Mouse (Mus musculus) liver, embryonic 13.5 days (tissue): ENCODE results near the gene Apoe. TPM values are rescaled to one million over a fixed set of nuclear protein-coding genes. Genes with fewer than 3 reads are reported as not detected.

ENCODE experiments used
- ATAC-seq: fragments of 200-750 bp; cut with Nextera tagmentation; 2 replicates; pipeline ENCODE4 v1.8.0; 2017; ENCODE audit warnings: low read depth, mild to moderate bottlenecking, moderate number of reproducible peaks, moderate library complexity
- DNase-seq: peaks from one replicate; pipeline ENCODE4 v3.0.0; 2022
- H3K27ac ChIP-seq: fragments of 300-500 bp; sonication (generic); 2 replicates; pipeline ENCODE4 v1.5.1; 2015; ENCODE audit warnings: moderate library complexity, mild to moderate bottlenecking, inconsistent platforms
- H3K27me3 ChIP-seq: fragments of 300-500 bp; sonication (generic); 2 replicates; pipeline ENCODE4 v1.6.1; 2015; ENCODE audit warnings: mild to moderate bottlenecking, inconsistent platforms
- H3K36me3 ChIP-seq: fragments of 300-500 bp; sonication (generic); 2 replicates; pipeline ENCODE4 v1.6.1; 2015; ENCODE audit warnings: mild to moderate bottlenecking, inconsistent platforms
- H3K4me1 ChIP-seq: fragments of 300-500 bp; sonication (generic); replicated peaks from 2 replicates; pipeline ENCODE4 v1.6.1; 2015; ENCODE audit warnings: inconsistent platforms
- H3K4me2 ChIP-seq: fragments of 300-500 bp; sonication (generic); 2 replicates; pipeline ENCODE4 v1.6.1; 2015; ENCODE audit warnings: inconsistent platforms, mild to moderate bottlenecking, moderate library complexity
- H3K4me3 ChIP-seq: fragments of 300-500 bp; sonication (generic); replicated peaks from 2 replicates; pipeline ENCODE4 v1.5.1; 2015; ENCODE audit warnings: mild to moderate bottlenecking, inconsistent platforms
- H3K9ac ChIP-seq: fragments of 300-500 bp; sonication (generic); 2 replicates; pipeline ENCODE4 v1.6.1; 2015; ENCODE audit warnings: mild to moderate bottlenecking, inconsistent platforms
- H3K9me3 ChIP-seq: fragments of 300-500 bp; sonication (generic); replicated peaks from 2 replicates; pipeline ENCODE4 v1.6.1; 2016; ENCODE audit warnings: inconsistent platforms
- WGBS: fragments of 180-500 bp; shearing (Covaris S2); methylation state at CpG from one replicate; pipeline ENCODE4 v1.1.7; 2015; ENCODE audit not compliant: insufficient replicate concordance; 5-methylcytosine and 5-hydroxymethylcytosine counted together
- polyA plus RNA-seq: library from polyadenylated mRNA; unstranded; fragments of >200 nt; fragmentation: Nextera tagmentation; extraction: Ambion mirVana; gene quantifications from 2 replicates; pipeline ENCODE4 v1.2.1, GENCODE M21; 2015

Gene Apoe
- polyA plus RNA-seq, 1 experiment from 2014 or later = 1,390 TPM

- H3K9ac ChIP-seq = no peak overlapping the region
- no peak overlapping the region for H3K4me3 ChIP-seq
- DNase-seq (no peak), ATAC-seq (no peak)
- H3K4me2 ChIP-seq = no peak overlapping the region
- H3K36me3 ChIP-seq = no peaks in the 10 kb centered on the region
- no peaks in the 10 kb centered on the region for H3K9me3 ChIP-seq
- H3K4me1 ChIP-seq = peaks cover 44% of the 10 kb centered on the region
- WGBS = 79% methylated on average over 3 of the region's 3 CpGs
- H3K27me3 ChIP-seq = no peaks in the 10 kb centered on the region
- no peak overlapping the region for H3K27ac ChIP-seq
These were observed 20.1 kb downstream of the Apoe start for GRCm38 (mm10) chr7:19678901-19679300.

- Histone ChIP-seq H3K9ac (no peak within 1 kb of the TSS), H3K4me2 (no peak within 1 kb of the TSS), H3K36me3 (no peaks in the 10 kb centered on the region), H3K27ac (peak within 1 kb of the TSS; percentile 64), H3K4me3 (no peak within 1 kb of the TSS), H3K27me3 (no peaks in the 10 kb centered on the region), H3K4me1 (peaks cover 37% of the 10 kb centered on the region), H3K9me3 (no peaks in the 10 kb centered on the region)
- ATAC-seq = no peak
- 58% methylated on average over 8 of the region's 8 CpGs for WGBS
- no peak for DNase-seq
These were observed 21.1 kb downstream of the Apoe start, which contains the start of gene Apoc2 for GRCm38 (mm10) chr7:19677872-19678271. Gene Apoc2, minus strand, starts transcription at chr7:19677941.

GRCm38 (mm10) chr7:19676662-19677061, 22.3 kb downstream of the Apoe start:
- Histone ChIP-seq H3K9me3 (no peaks in the 10 kb centered on the region), H3K27me3 (no peaks in the 10 kb centered on the region), H3K4me2 (peak overlapping the region; percentile 24; the same call in 1 of the 2 replicates), H3K27ac (peak overlapping the region; percentile 64), H3K4me3 (peak overlapping the region; percentile 37), H3K4me1 (peaks cover 26% of the 10 kb centered on the region), H3K36me3 (0 out of 2 replicates have a peak, but pooled peaks cover under 1% of the 10 kb centered on the region), H3K9ac (peak overlapping the region; percentile 38; the same call in 1 of the 2 replicates)
- peak; percentile 59 for ATAC-seq
- no peak for DNase-seq
- 65% methylated on average over 1 of the region's 1 CpGs for WGBS

- H3K4me3 ChIP-seq = peak overlapping the region; percentile 37
- H3K27ac ChIP-seq = peak overlapping the region; percentile 64
- DNase-seq (no peak), ATAC-seq (no peak)
- peak overlapping the region; percentile 35 for H3K4me2 ChIP-seq
- 60% methylated on average over 10 of the region's 10 CpGs for WGBS
- 0 out of 2 replicates have a peak, but pooled peaks cover 4% of the 10 kb centered on the region for H3K36me3 ChIP-seq
- peaks cover 18% of the 10 kb centered on the region for H3K4me1 ChIP-seq
- peak overlapping the region; percentile 38 for H3K9ac ChIP-seq
- no peaks in the 10 kb centered on the region for H3K27me3 ChIP-seq
- no peaks in the 10 kb centered on the region for H3K9me3 ChIP-seq
These were observed 23.2 kb downstream of the Apoe start for GRCm38 (mm10) chr7:19675824-19676223.

DNA sequence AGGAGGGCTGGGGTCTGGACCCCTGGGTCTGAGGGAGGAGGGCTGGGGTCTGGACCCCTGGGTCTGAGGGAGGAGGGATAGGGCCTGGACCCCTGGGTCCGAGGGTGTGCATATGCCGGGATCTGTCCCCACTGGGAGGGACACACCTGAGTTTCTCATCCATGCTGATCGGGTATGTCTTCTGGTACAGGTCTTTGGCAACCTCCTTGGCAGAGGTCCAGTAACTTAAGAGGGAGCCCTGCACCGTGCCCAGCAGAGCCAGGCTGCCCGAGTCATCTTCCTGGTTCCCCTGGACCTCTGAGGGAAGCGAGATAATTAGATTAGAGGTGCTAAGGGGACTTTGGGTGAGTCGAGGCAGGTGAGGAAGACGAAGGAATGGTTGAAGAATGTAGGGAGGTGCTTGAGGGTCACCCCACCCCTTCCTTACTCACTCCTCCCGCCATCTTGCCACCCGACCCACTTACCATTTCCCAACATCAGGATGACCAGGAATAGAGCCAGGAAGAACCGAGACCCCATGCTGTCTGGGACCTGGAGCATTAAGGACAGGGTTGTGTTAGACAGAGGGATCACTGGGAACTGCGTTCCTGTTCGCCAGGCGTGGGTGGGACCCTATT, 25.8 kb downstream of the Apoe start:
- whole genome bisulfite sequencing = 58% methylated on average over 14 of the region's 14 CpGs
- ATAC-seq (no peak), DNase-seq (no peak)
- Histone ChIP-seq H3K4me1 (peaks cover 23% of the 10 kb centered on the region), H3K9me3 (no peaks in the 10 kb centered on the region), H3K36me3 (0 out of 2 replicates have a peak, but pooled peaks cover 4% of the 10 kb centered on the region), H3K27ac (no peak overlapping the region), H3K4me2 (no peak overlapping the region), H3K9ac (no peak overlapping the region), H3K27me3 (no peaks in the 10 kb centered on the region), H3K4me3 (no peak overlapping the region)

GRCm38 (mm10) chr7:19671511-19671910, 27.5 kb downstream of the Apoe start:
- 68% methylated on average over 10 of the region's 10 CpGs for WGBS
- Histone ChIP-seq H3K9ac (no peak overlapping the region), H3K27me3 (no peaks in the 10 kb centered on the region), H3K9me3 (no peaks in the 10 kb centered on the region), H3K27ac (no peak overlapping the region), H3K4me3 (no peak overlapping the region), H3K4me1 (peaks cover 15% of the 10 kb centered on the region), H3K4me2 (no peak overlapping the region), H3K36me3 (0 out of 2 replicates have a peak, but pooled peaks cover 4% of the 10 kb centered on the region)
- ATAC-seq (no peak), DNase-seq (no peak)

GRCm38 (mm10) chr7:19668947-19669721, 29.9 kb downstream of the Apoe start:
- H3K27me3 ChIP-seq = no peaks in the 10 kb centered on the region
- H3K4me2 ChIP-seq = peak overlapping the region; percentile 33
- peaks cover 24% of the 10 kb centered on the region for H3K4me1 ChIP-seq
- peak overlapping the region; percentile 31; the same call in 1 of the 2 replicates for H3K9ac ChIP-seq
- H3K9me3 ChIP-seq = no peaks in the 10 kb centered on the region
- WGBS = 5% methylated on average over 10 of the region's 10 CpGs
- H3K36me3 ChIP-seq = 0 out of 2 replicates have a peak, but pooled peaks cover 4% of the 10 kb centered on the region
- DNase-seq (peak; percentile 76), ATAC-seq (peak; percentile 53)
- peak overlapping the region; percentile 80 for H3K27ac ChIP-seq
- H3K4me3 ChIP-seq = no peak overlapping the region

DNA sequence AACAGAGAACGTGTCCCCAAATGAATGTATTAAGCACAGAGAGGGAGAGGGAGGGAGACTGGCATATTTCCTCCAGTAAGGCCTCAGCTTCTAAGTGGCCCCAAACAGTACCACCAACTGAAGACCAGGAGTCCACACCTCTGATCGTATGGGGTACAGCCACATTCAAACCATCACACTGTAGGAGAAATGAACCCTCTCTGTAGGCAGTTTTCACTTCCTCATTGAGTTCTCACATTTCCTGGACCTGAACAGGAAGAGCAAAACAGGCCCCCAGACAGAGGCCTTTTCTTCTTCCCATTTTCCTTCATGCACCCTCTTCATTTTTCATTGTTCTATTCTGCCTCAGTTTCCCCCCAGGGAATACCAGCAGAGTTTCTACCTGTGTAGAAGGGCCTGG, 31.6 kb downstream of the Apoe start:
- no peak for ATAC-seq
- H3K4me2 ChIP-seq = no peak overlapping the region
- no peak overlapping the region for H3K9ac ChIP-seq
- H3K4me1 ChIP-seq = peaks cover 41% of the 10 kb centered on the region
- H3K27ac ChIP-seq = no peak overlapping the region
- H3K9me3 ChIP-seq = no peaks in the 10 kb centered on the region
- peaks cover 10% of the 10 kb centered on the region; the same call in 1 of the 2 replicates for H3K36me3 ChIP-seq
- WGBS = 66% methylated on average over 2 of the region's 2 CpGs
- no peak overlapping the region for H3K4me3 ChIP-seq
- H3K27me3 ChIP-seq = no peaks in the 10 kb centered on the region
- DNase-seq = no peak

- Histone ChIP-seq H3K9me3 (no peaks in the 10 kb centered on the region), H3K27ac (no peak overlapping the region), H3K4me1 (peaks cover 46% of the 10 kb centered on the region), H3K4me2 (no peak overlapping the region), H3K4me3 (no peak overlapping the region), H3K9ac (no peak overlapping the region), H3K27me3 (no peaks in the 10 kb centered on the region), H3K36me3 (peaks cover 15% of the 10 kb centered on the region)
- ATAC-seq = no peak
- 61% methylated on average over 3 of the region's 3 CpGs for WGBS
- no peak for DNase-seq
These were observed 32.2 kb downstream of the Apoe start for GRCm38 (mm10) chr7:19666750-19667149.

GRCm38 (mm10) chr7:19664955-19665841, 33.8 kb downstream of the Apoe start, which contains the start of gene Clptm1:
Gene Clptm1, minus strand, starts transcription at chr7:19665033.
- Histone ChIP-seq H3K27ac (peak within 1 kb of the TSS; percentile 93), H3K27me3 (no peaks in the 10 kb centered on the region), H3K9me3 (no peaks in the 10 kb centered on the region), H3K36me3 (peaks cover 23% of the 10 kb centered on the region), H3K4me3 (peak within 1 kb of the TSS; percentile 100), H3K4me2 (peak within 1 kb of the TSS; percentile 93), H3K4me1 (peaks cover 46% of the 10 kb centered on the region), H3K9ac (peak within 1 kb of the TSS; percentile 97)
- peak; percentile 80 for ATAC-seq
- DNase-seq = peak; percentile 94
- under 1% methylated on average over 61 of the region's 63 CpGs for WGBS
